Mouse (Mus musculus) stomach, postnatal 0 days (tissue): ENCODE data around the gene Cmtm1. TPM values are rescaled to one million over a fixed set of nuclear protein-coding genes. Genes with fewer than 3 reads are reported as not detected.
"Not testable (repeated sequence)": the region's sequence is repeated elsewhere in the genome, so short reads cannot be mapped to it uniquely, and the experiment has no call there.

ENCODE experiments used
- ATAC-seq: fragments of 200-750 bp; cut with Nextera tagmentation; 2 replicates; pipeline ENCODE4 v1.8.0; 2017; ENCODE audit not compliant: low FRiP score, low TSS enrichment
- DNase-seq: peaks from one replicate; pipeline ENCODE4 v3.0.0-alpha.2; 2016; ENCODE audit warnings: low spot score
- H3K27ac ChIP-seq: fragments of 300-500 bp; sonication (generic); replicated peaks from 2 replicates; pipeline ENCODE4 v1.5.1; 2014; ENCODE audit warnings: mild to moderate bottlenecking, control low read depth
- H3K27me3 ChIP-seq: fragments of 300-500 bp; sonication (generic); 2 replicates; pipeline ENCODE4 v1.6.1; 2014; ENCODE audit warnings: low read length; ENCODE audit not compliant: control insufficient read depth, insufficient read depth
- H3K36me3 ChIP-seq: fragments of 300-500 bp; sonication (generic); 2 replicates; pipeline ENCODE4 v1.6.1; 2014; ENCODE audit warnings: low read length, mixed read lengths; ENCODE audit not compliant: control insufficient read depth, insufficient read depth
- H3K4me1 ChIP-seq: fragments of 300-500 bp; sonication (generic); replicated peaks from 2 replicates; pipeline ENCODE4 v1.6.1; 2014; ENCODE audit warnings: antibody characterized with exemption; ENCODE audit not compliant: control insufficient read depth, insufficient read depth
- H3K4me2 ChIP-seq: fragments of 300-500 bp; sonication (generic); replicated peaks from 2 replicates; pipeline ENCODE4 v1.6.1; 2014; ENCODE audit warnings: low read depth, mild to moderate bottlenecking, control low read depth, moderate library complexity
- H3K4me3 ChIP-seq: fragments of 300-500 bp; sonication (generic); 2 replicates; pipeline ENCODE4 v1.5.1; 2014; ENCODE audit warnings: low read depth, low read length, control low read depth
- H3K9ac ChIP-seq: fragments of 300-500 bp; sonication (generic); 2 replicates; pipeline ENCODE4 v1.6.1; 2014; ENCODE audit warnings: mild to moderate bottlenecking, low read length, control low read depth, mixed read lengths
- H3K9me3 ChIP-seq: fragments of 300-500 bp; sonication (generic); 2 replicates; pipeline ENCODE4 v1.6.1; 2016; ENCODE audit warnings: low read length; ENCODE audit not compliant: control insufficient read depth
- CTCF ChIP-seq: IDR thresholded peaks from 2 replicates; pipeline ENCODE4 v1.5.1; 2016; ENCODE audit warnings: antibody characterized with exemption, low read depth, mild to moderate bottlenecking, moderate library complexity
- EP300 ChIP-seq: optimal IDR thresholded peaks from 2 replicates; pipeline ENCODE3; 2016; ENCODE audit warnings: antibody characterized with exemption
- WGBS: fragments of 180-500 bp; shearing (Covaris S2); extraction: QIAGEN DNeasy Blood & Tissue Kit; methylation state at CpG from one replicate; pipeline ENCODE4 v1.1.7; 2014; 5-methylcytosine and 5-hydroxymethylcytosine counted together
- polyA plus RNA-seq: library from polyadenylated mRNA; unstranded; fragments of >200 nt; fragmentation: Nextera tagmentation; extraction: Ambion mirVana; gene quantifications from 2 replicates; pipeline ENCODE4 v1.2.1, GENCODE M21; 2015

Gene Cmtm1
- not detected in 2 replicates for polyA plus RNA-seq

DNA sequence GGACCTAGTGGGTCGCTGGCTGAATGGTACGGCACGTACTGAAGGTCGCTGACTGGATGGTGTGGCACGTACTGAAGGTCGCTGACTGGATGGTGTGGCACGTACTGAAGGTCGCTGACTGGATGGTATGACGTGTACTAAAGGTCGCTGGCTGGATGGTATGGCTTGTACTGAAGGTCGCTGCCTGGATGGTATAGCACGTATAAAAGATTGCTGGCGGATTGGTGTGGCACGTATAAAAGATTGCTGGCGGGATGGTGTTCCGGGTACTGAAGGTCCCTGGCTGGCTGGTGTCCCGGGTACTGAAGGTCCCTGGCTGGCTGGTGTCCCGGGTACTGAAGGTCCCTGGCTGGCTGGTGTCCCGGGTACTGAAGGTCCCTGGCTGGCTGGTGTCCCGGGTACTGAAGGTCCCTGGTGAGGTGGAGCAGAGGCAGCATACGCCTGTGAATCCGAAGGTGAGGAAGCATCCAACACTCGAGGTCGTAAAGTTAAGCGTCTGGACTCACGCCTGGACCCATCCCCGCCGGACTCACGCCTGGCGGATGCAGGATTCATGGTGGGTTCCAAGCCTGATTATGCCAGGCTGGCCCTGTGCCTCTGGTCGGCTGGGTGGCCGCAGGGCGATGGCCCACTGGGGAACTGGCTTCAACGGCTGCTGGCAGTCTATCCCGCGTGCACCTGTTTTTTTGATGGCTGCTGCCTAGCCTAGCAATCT is at the start of gene Cmtm1, which contains the start of gene Gm45711:
Cmtm1 (minus strand) TSS at position 705 of the 715 bp plus-strand sequence.
Gm45711 (minus strand) TSS at position 641 of the 715 bp plus-strand sequence.
- 87% methylated on average over 34 of the region's 36 CpGs for WGBS
- H3K4me3 ChIP-seq, H3K36me3 ChIP-seq, H3K27ac ChIP-seq, ATAC-seq, H3K9me3 ChIP-seq, H3K27me3 ChIP-seq, H3K9ac ChIP-seq, DNase-seq, H3K4me1 ChIP-seq, H3K4me2 ChIP-seq: not testable (repeated sequence)

- DNase-seq (no peak), ATAC-seq (no peak)
- H3K9ac ChIP-seq, result no peak overlapping the region
- H3K4me2 ChIP-seq, result no peak overlapping the region
- no peaks in the 10 kb centered on the region for H3K27me3 ChIP-seq
- H3K36me3 ChIP-seq, result peaks cover 3% of the 10 kb centered on the region; the same call in 1 of the 2 replicates
- no peaks in the 10 kb centered on the region for H3K4me1 ChIP-seq
- 85% methylated on average over 3 of the region's 3 CpGs for WGBS
- H3K4me3 ChIP-seq, result no peak overlapping the region
- H3K27ac ChIP-seq, result no peak overlapping the region
- H3K9me3 ChIP-seq, result no peaks in the 10 kb centered on the region
- TF ChIP-seq EP300, result no peak
- TF ChIP-seq CTCF, result no peak
These were observed 48.7 kb upstream of the Cmtm1 start for GRCm38 (mm10) chr8:104358637-104359036.

GRCm38 (mm10) chr8:104354504-104354903 is 44.6 kb upstream of the Cmtm1 start:
- ATAC-seq, result no peak; the same call in 1 of the 2 replicates
- no peak for TF ChIP-seq CTCF
- no peak for TF ChIP-seq EP300
- Histone ChIP-seq H3K9ac (no peak overlapping the region), H3K9me3 (no peaks in the 10 kb centered on the region), H3K27ac (no peak overlapping the region), H3K4me2 (no peak overlapping the region), H3K36me3 (peaks cover 3% of the 10 kb centered on the region; the same call in 1 of the 2 replicates), H3K27me3 (no peaks in the 10 kb centered on the region), H3K4me3 (no peak overlapping the region), H3K4me1 (no peaks in the 10 kb centered on the region)
- DNase-seq, result no peak
- WGBS, result 74% methylated on average over 10 of the region's 10 CpGs

DNA sequence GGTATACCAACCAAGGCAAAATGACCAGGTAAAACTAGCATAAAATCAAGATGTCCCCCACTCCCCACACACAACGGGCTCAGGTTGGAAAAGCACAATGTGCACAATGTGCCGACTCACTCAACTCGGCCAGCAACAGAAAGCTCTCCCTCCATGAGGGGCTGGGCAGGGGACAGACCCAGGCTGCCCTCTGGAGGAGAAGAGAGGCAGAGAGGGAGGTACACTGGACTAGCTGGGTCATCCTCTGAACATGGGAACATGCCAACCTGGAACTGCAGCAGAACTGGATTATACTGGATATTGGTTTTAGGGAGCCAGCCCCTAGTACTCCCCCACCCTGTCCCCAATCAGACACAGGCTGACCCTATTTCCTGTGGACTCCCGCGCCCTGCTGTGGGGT is 43.2 kb upstream of the Cmtm1 start:
- DNase-seq, result no peak
- Histone ChIP-seq H3K4me2 (no peak overlapping the region), H3K27me3 (no peaks in the 10 kb centered on the region), H3K9ac (no peak overlapping the region), H3K27ac (no peak overlapping the region), H3K9me3 (no peaks in the 10 kb centered on the region), H3K4me1 (no peaks in the 10 kb centered on the region), H3K36me3 (peaks cover 3% of the 10 kb centered on the region; the same call in 1 of the 2 replicates), H3K4me3 (no peak overlapping the region)
- peak; percentile 21; the same call in 1 of the 2 replicates for ATAC-seq
- WGBS, result 66% methylated on average over 5 of the region's 5 CpGs
- TF ChIP-seq EP300, result no peak
- TF ChIP-seq CTCF, result peak; percentile 54

DNA sequence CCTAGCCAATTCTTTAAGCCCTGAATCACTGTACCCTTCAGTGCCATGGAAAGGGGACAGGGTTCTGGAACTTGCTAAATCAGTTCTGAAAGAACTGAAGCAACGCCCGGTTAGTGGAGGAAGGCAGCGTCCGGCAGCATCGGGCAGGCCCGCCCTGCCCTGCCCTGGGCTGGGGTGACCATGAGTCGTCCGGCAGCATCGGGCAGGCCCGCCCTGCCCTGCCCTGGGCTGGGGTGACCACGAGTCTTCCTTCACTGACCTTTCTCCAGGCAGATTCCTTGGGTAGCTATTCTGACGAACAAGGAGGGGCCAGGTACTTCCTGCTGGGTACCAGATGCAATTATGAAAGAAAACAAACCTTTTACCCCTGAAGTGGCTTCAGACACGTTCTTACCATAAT is 40.1 kb upstream of the Cmtm1 start:
- Histone ChIP-seq H3K36me3 (no peaks in the 10 kb centered on the region; the same call in 1 of the 2 replicates), H3K27me3 (no peaks in the 10 kb centered on the region), H3K4me3 (no peak overlapping the region), H3K4me2 (no peak overlapping the region), H3K9me3 (no peaks in the 10 kb centered on the region), H3K27ac (no peak overlapping the region), H3K4me1 (no peaks in the 10 kb centered on the region), H3K9ac (no peak overlapping the region)
- 63% methylated on average over 13 of the region's 13 CpGs for whole genome bisulfite sequencing
- peak; percentile 69 for ATAC-seq
- TF ChIP-seq EP300, result no peak
- no peak for TF ChIP-seq CTCF
- DNase-seq, result peak; percentile 42

DNA sequence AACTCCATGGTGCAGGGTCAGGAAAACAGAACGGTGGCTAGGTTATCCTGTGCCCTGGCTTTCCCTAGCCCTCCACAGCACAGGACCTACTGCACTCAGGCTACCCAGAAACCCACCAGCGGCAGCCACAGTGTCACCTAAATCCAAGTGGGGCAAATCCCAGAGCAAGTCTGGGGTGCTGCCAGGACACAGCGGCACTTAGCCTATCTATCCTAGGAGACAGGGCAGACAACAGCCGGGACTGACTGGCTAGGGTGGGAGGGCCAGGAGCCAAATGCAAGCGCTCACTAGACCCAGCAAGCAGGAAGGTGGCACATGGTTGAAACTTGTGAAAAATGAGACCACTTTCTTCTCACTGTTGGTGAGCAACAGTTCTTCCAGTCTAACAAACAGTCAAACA is 39.0 kb upstream of the Cmtm1 start:
- H3K36me3 ChIP-seq, result peaks cover under 1% of the 10 kb centered on the region; the same call in 1 of the 2 replicates
- no peak overlapping the region for H3K4me2 ChIP-seq
- no peaks in the 10 kb centered on the region for H3K9me3 ChIP-seq
- no peaks in the 10 kb centered on the region for H3K27me3 ChIP-seq
- ATAC-seq, result no peak
- H3K27ac ChIP-seq, result no peak overlapping the region
- WGBS, result 71% methylated on average over 5 of the region's 5 CpGs
- TF ChIP-seq CTCF (no peak), EP300 (no peak)
- H3K4me1 ChIP-seq, result no peaks in the 10 kb centered on the region
- no peak for DNase-seq
- no peak overlapping the region for H3K9ac ChIP-seq
- no peak overlapping the region for H3K4me3 ChIP-seq
